Mouse (Mus musculus) ovary, postnatal 14 days (tissue): ENCODE results near the gene Cbln4.

Experiments used
- DNase-seq: peaks from one replicate; pipeline ENCODE4 v3.0.0; 2022; ENCODE audit warnings: low spot score

The Cbln4 gene

GRCm38 (mm10) chr2:172043235-172043610 is at the start of gene Cbln4:
Gene Cbln4 (minus strand): TSS chr2:172043466.
- DNase-seq = no peak

GRCm38 (mm10) chr2:172078596-172078995 is 35.3 kb upstream of the Cbln4 start:
- DNase-seq = no peak

GRCm38 (mm10) chr2:172076295-172076694 is 33.0 kb upstream of the Cbln4 start:
- no peak for DNase-seq

GRCm38 (mm10) chr2:172062876-172063275 is 19.6 kb upstream of the Cbln4 start:
- no peak for DNase-seq

GRCm38 (mm10) chr2:172059747-172060146 is 16.5 kb upstream of the Cbln4 start:
- no peak for DNase-seq

- DNase-seq = no peak
Measured at GRCm38 (mm10) chr2:172058936-172059665, 15.8 kb upstream of the Cbln4 start.

GRCm38 (mm10) chr2:172046002-172046401 is 2.7 kb upstream of the Cbln4 start:
- DNase-seq = no peak

GRCm38 (mm10) chr2:172042607-172043234 is 545 bp downstream of the Cbln4 start:
- no peak for DNase-seq

GRCm38 (mm10) chr2:172042125-172042524 is 1.1 kb downstream of the Cbln4 start:
- DNase-seq = peak; percentile 80

- no peak for DNase-seq
Measured at GRCm38 (mm10) chr2:172040859-172041258, 2.4 kb downstream of the Cbln4 start.

GRCm38 (mm10) chr2:172039601-172040000 is 3.7 kb downstream of the Cbln4 start:
- DNase-seq = no peak

GRCm38 (mm10) chr2:172034281-172034680 is 9.0 kb downstream of the Cbln4 start:
- DNase-seq = no peak

GRCm38 (mm10) chr2:172025459-172026130 is 17.7 kb downstream of the Cbln4 start:
- DNase-seq = no peak

- no peak for DNase-seq
Measured at GRCm38 (mm10) chr2:172006726-172007125, 36.5 kb downstream of the Cbln4 start.

- DNase-seq = no peak
Measured at GRCm38 (mm10) chr2:172005970-172006369, 37.3 kb downstream of the Cbln4 start.

GRCm38 (mm10) chr2:172004029-172004984 is 39.0 kb downstream of the Cbln4 start:
- no peak for DNase-seq

GRCm38 (mm10) chr2:171996979-171997686 is 46.1 kb downstream of the Cbln4 start:
- DNase-seq = no peak

- no peak for DNase-seq
Measured at GRCm38 (mm10) chr2:171994861-171995260, 48.4 kb downstream of the Cbln4 start.

GRCm38 (mm10) chr2:171994240-171994639 is 49.0 kb downstream of the Cbln4 start:
- DNase-seq = no peak

GRCm38 (mm10) chr2:171986686-171987085 is 56.6 kb downstream of the Cbln4 start:
- DNase-seq = no peak
